Mouse (Mus musculus): ENCODE measurements around the gene Zfp827. TPM values are rescaled to one million over a fixed set of nuclear protein-coding genes. Genes with fewer than 3 reads are reported as not detected.
A peak's percentile ranks its signal among the peaks of the same experiment; 100 is the strongest.

The Zfp827 gene
- total and polyA plus RNA-seq, 2 experiments from 2014 or later: 8.8 to 37.0 TPM

GRCm38 (mm10) chr8:79096970-79097369, 68.7 kb downstream of the Zfp827 start:
- 52% methylated on average over 11 of the region's 11 CpGs for WGBS
- H3K27me3 ChIP-seq (ENCODE audit: insufficient read depth, low read length): no peaks in the 10 kb centered on the region
- no peak for DNase-seq (ENCODE audit: low spot score)

GRCm38 (mm10) chr8:79102707-79103106, 74.5 kb downstream of the Zfp827 start:
- 0 out of 2 replicates have a peak overlapping the region, but pooled peaks have one; percentile 3 for H3K27ac ChIP-seq (ENCODE audit: low read depth, low read length)
- DNase-seq (ENCODE audit: low spot score): no peak
- WGBS: 56% methylated on average over 4 of the region's 4 CpGs
- no peak for TF ChIP-seq CTCF (IDR thresholded peaks at IDR 0.05)
- H3K9me3 ChIP-seq (ENCODE audit: low read length): no peaks in the 10 kb centered on the region
- no peaks in the 10 kb centered on the region for H3K27me3 ChIP-seq (ENCODE audit: insufficient read depth, low read length)
- H3K4me2 ChIP-seq (ENCODE audit: low read depth, low read length, poor library complexity, severe bottlenecking): no peak overlapping the region
- H3K4me1 ChIP-seq (ENCODE audit: insufficient read depth, low read length): no peaks in the 10 kb centered on the region; the same call in 1 of the 2 replicates
- H3K4me3 ChIP-seq (ENCODE audit: low read depth, low read length): no peak overlapping the region
- H3K36me3 ChIP-seq (ENCODE audit: insufficient read depth, low read length): no peaks in the 10 kb centered on the region
- H3K9ac ChIP-seq (replicated peaks; ENCODE audit: low read length, poor library complexity, severe bottlenecking): no peak overlapping the region
- peak; percentile 44; the same call in 1 of the 2 replicates for ATAC-seq (ENCODE audit: low FRiP score)

More at GRCm38 (mm10) chr8:79096970-79097369, 68.7 kb downstream of the Zfp827 start:
- H3K9ac ChIP-seq (replicated peaks; ENCODE audit: low read length, poor library complexity, severe bottlenecking): no peak overlapping the region
- H3K36me3 ChIP-seq (ENCODE audit: insufficient read depth, low read length): peaks cover 2% of the 10 kb centered on the region; the same call in 1 of the 2 replicates
- H3K4me2 ChIP-seq (ENCODE audit: low read depth, low read length, poor library complexity, severe bottlenecking): no peak overlapping the region
- H3K27ac ChIP-seq (ENCODE audit: low read depth, low read length): no peak overlapping the region
- no peak for TF ChIP-seq CTCF (IDR thresholded peaks at IDR 0.05)
- no peaks in the 10 kb centered on the region for H3K4me1 ChIP-seq (ENCODE audit: insufficient read depth, low read length)
- H3K4me3 ChIP-seq (ENCODE audit: low read depth, low read length): no peak overlapping the region
- no peak for ATAC-seq (ENCODE audit: low FRiP score)
- H3K9me3 ChIP-seq (ENCODE audit: low read length): no peaks in the 10 kb centered on the region

- no peak for TF ChIP-seq CTCF (IDR thresholded peaks at IDR 0.05)
- H3K27ac ChIP-seq (ENCODE audit: low read depth, low read length): 0 out of 2 replicates have a peak overlapping the region, but pooled peaks have one; percentile 3
- H3K4me2 ChIP-seq (ENCODE audit: low read depth, low read length, poor library complexity, severe bottlenecking): no peak overlapping the region
- no peaks in the 10 kb centered on the region for H3K36me3 ChIP-seq (ENCODE audit: insufficient read depth, low read length)
- H3K27me3 ChIP-seq (ENCODE audit: insufficient read depth, low read length): no peaks in the 10 kb centered on the region
- DNase-seq (ENCODE audit: low spot score) (no peak), ATAC-seq (ENCODE audit: low FRiP score) (0 out of 2 replicates have a peak, but pooled peaks have one; percentile 13)
- 80% methylated on average over 14 of the region's 14 CpGs for WGBS
- no peak overlapping the region for H3K4me3 ChIP-seq (ENCODE audit: low read depth, low read length)
- no peaks in the 10 kb centered on the region for H3K9me3 ChIP-seq (ENCODE audit: low read length)
- no peak overlapping the region for H3K9ac ChIP-seq (replicated peaks; ENCODE audit: low read length, poor library complexity, severe bottlenecking)
- H3K4me1 ChIP-seq (ENCODE audit: insufficient read depth, low read length): no peaks in the 10 kb centered on the region; the same call in 1 of the 2 replicates
Observed at GRCm38 (mm10) chr8:79103185-79103878, 75.1 kb downstream of the Zfp827 start.

GRCm38 (mm10) chr8:79103923-79104580, 75.8 kb downstream of the Zfp827 start:
- no peak overlapping the region for H3K27ac ChIP-seq (ENCODE audit: low read depth, low read length)
- no peaks in the 10 kb centered on the region; the same call in 1 of the 2 replicates for H3K4me1 ChIP-seq (ENCODE audit: insufficient read depth, low read length)
- H3K27me3 ChIP-seq (ENCODE audit: insufficient read depth, low read length): no peaks in the 10 kb centered on the region
- H3K4me3 ChIP-seq (ENCODE audit: low read depth, low read length): no peak overlapping the region
- no peak overlapping the region for H3K4me2 ChIP-seq (ENCODE audit: low read depth, low read length, poor library complexity, severe bottlenecking)
- 76% methylated on average over 9 of the region's 9 CpGs for WGBS
- no peak for TF ChIP-seq CTCF (IDR thresholded peaks at IDR 0.05)
- no peak overlapping the region for H3K9ac ChIP-seq (replicated peaks; ENCODE audit: low read length, poor library complexity, severe bottlenecking)
- DNase-seq (ENCODE audit: low spot score) (no peak), ATAC-seq (ENCODE audit: low FRiP score) (0 out of 2 replicates have a peak, but pooled peaks have one; percentile 10)
- no peaks in the 10 kb centered on the region for H3K36me3 ChIP-seq (ENCODE audit: insufficient read depth, low read length)
- no peaks in the 10 kb centered on the region for H3K9me3 ChIP-seq (ENCODE audit: low read length)

GRCm38 (mm10) chr8:79104634-79105033, 76.4 kb downstream of the Zfp827 start:
- TF ChIP-seq CTCF (IDR thresholded peaks at IDR 0.05): no peak
- Histone ChIP-seq H3K4me1 (ENCODE audit: insufficient read depth, low read length) (no peaks in the 10 kb centered on the region; the same call in 1 of the 2 replicates), H3K9ac (replicated peaks; ENCODE audit: low read length, poor library complexity, severe bottlenecking) (no peak overlapping the region), H3K9me3 (ENCODE audit: low read length) (no peaks in the 10 kb centered on the region), H3K4me3 (ENCODE audit: low read depth, low read length) (no peak overlapping the region), H3K36me3 (ENCODE audit: insufficient read depth, low read length) (no peaks in the 10 kb centered on the region), H3K27me3 (ENCODE audit: insufficient read depth, low read length) (no peaks in the 10 kb centered on the region), H3K4me2 (ENCODE audit: low read depth, low read length, poor library complexity, severe bottlenecking) (no peak overlapping the region), H3K27ac (ENCODE audit: low read depth, low read length) (peak overlapping the region; percentile 12; the same call in 1 of the 2 replicates)
- no peak for DNase-seq (ENCODE audit: low spot score)
- 84% methylated on average over 9 of the region's 9 CpGs for WGBS
- ATAC-seq (ENCODE audit: low FRiP score): no peak

GRCm38 (mm10) chr8:79105186-79105585, 76.9 kb downstream of the Zfp827 start:
- Histone ChIP-seq H3K27me3 (ENCODE audit: insufficient read depth, low read length) (no peaks in the 10 kb centered on the region), H3K9ac (replicated peaks; ENCODE audit: low read length, poor library complexity, severe bottlenecking) (no peak overlapping the region), H3K27ac (ENCODE audit: low read depth, low read length) (no peak overlapping the region), H3K36me3 (ENCODE audit: insufficient read depth, low read length) (no peaks in the 10 kb centered on the region), H3K9me3 (ENCODE audit: low read length) (no peaks in the 10 kb centered on the region), H3K4me3 (ENCODE audit: low read depth, low read length) (no peak overlapping the region), H3K4me2 (ENCODE audit: low read depth, low read length, poor library complexity, severe bottlenecking) (no peak overlapping the region), H3K4me1 (ENCODE audit: insufficient read depth, low read length) (no peaks in the 10 kb centered on the region; the same call in 1 of the 2 replicates)
- DNase-seq (ENCODE audit: low spot score) (no peak), ATAC-seq (ENCODE audit: low FRiP score) (no peak)
- TF ChIP-seq CTCF (IDR thresholded peaks at IDR 0.05): no peak
- WGBS: 83% methylated on average over 10 of the region's 10 CpGs
